Mouse (Mus musculus): ENCODE measurements at regions not wholly inside any gene's neighbourhood (a gene's known extent, or its start where the extent isn't known, plus 50 kb on each side); places are given as distances from the start of the nearest gene placed in this dataset.

GRCm38 (mm10) chr5:46830797-46831618, 973.6 kb upstream of the Lcorl start:
- Histone ChIP-seq H3K4me3 (ENCODE audit: low read depth, low read length) (no peak overlapping the region), H3K4me2 (ENCODE audit: low read depth, low read length, severe bottlenecking) (no peak overlapping the region), H3K27ac (ENCODE audit: low read depth, low read length) (no peak overlapping the region), H3K27me3 (ENCODE audit: control insufficient read depth, insufficient read depth, low read length) (0 out of 2 replicates have a peak, but pooled peaks cover 2% of the 10 kb centered on the region), H3K9me3 (ENCODE audit: control insufficient read depth, low read length) (no peaks in the 10 kb centered on the region), H3K9ac (ENCODE audit: low read length) (no peak overlapping the region), H3K4me1 (replicated peaks; ENCODE audit: control insufficient read depth, insufficient read depth, low read length) (peaks cover 6% of the 10 kb centered on the region; the same call in 1 of the 2 replicates), H3K36me3 (ENCODE audit: control insufficient read depth, insufficient read depth, low read length) (no peaks in the 10 kb centered on the region)
- DNase-seq (ENCODE audit: low spot score) (peak; percentile 46), ATAC-seq (replicated peaks; ENCODE audit: low FRiP score) (peak; percentile 92)
- WGBS = 16% methylated on average over 9 of the region's 9 CpGs

GRCm38 (mm10) chr5:46830114-46830513, 972.7 kb upstream of the Lcorl start:
- 49% methylated on average over 6 of the region's 6 CpGs for WGBS
- Histone ChIP-seq H3K36me3 (ENCODE audit: control insufficient read depth, insufficient read depth, low read length) (no peaks in the 10 kb centered on the region), H3K27me3 (ENCODE audit: control insufficient read depth, insufficient read depth, low read length) (0 out of 2 replicates have a peak, but pooled peaks cover 2% of the 10 kb centered on the region)

GRCm38 (mm10) chr5:46826381-46826780, 969.0 kb upstream of the Lcorl start:
- no peak for ATAC-seq (replicated peaks; ENCODE audit: low FRiP score)
- DNase-seq (ENCODE audit: low spot score) = no peak
- Histone ChIP-seq H3K4me1 (replicated peaks; ENCODE audit: control insufficient read depth, insufficient read depth, low read length) (peaks cover 6% of the 10 kb centered on the region; the same call in 1 of the 2 replicates), H3K4me3 (ENCODE audit: low read depth, low read length) (no peak overlapping the region), H3K9ac (ENCODE audit: low read length) (no peak overlapping the region), H3K27ac (ENCODE audit: low read depth, low read length) (no peak overlapping the region), H3K36me3 (ENCODE audit: control insufficient read depth, insufficient read depth, low read length) (no peaks in the 10 kb centered on the region), H3K27me3 (ENCODE audit: control insufficient read depth, insufficient read depth, low read length) (0 out of 2 replicates have a peak, but pooled peaks cover 2% of the 10 kb centered on the region), H3K4me2 (ENCODE audit: low read depth, low read length, severe bottlenecking) (no peak overlapping the region), H3K9me3 (ENCODE audit: control insufficient read depth, low read length) (no peaks in the 10 kb centered on the region)
- WGBS = 71% methylated on average over 1 of the region's 1 CpGs

More at GRCm38 (mm10) chr5:46830114-46830513, 972.7 kb upstream of the Lcorl start:
- ATAC-seq (replicated peaks; ENCODE audit: low FRiP score) (no peak), DNase-seq (ENCODE audit: low spot score) (no peak)
- Histone ChIP-seq H3K4me1 (replicated peaks; ENCODE audit: control insufficient read depth, insufficient read depth, low read length) (peaks cover 6% of the 10 kb centered on the region; the same call in 1 of the 2 replicates), H3K4me2 (ENCODE audit: low read depth, low read length, severe bottlenecking) (no peak overlapping the region), H3K4me3 (ENCODE audit: low read depth, low read length) (no peak overlapping the region), H3K27ac (ENCODE audit: low read depth, low read length) (no peak overlapping the region), H3K9ac (ENCODE audit: low read length) (no peak overlapping the region), H3K9me3 (ENCODE audit: control insufficient read depth, low read length) (no peaks in the 10 kb centered on the region)

- Histone ChIP-seq H3K27ac (ENCODE audit: low read depth, low read length) (no peak overlapping the region), H3K27me3 (ENCODE audit: control insufficient read depth, insufficient read depth, low read length) (0 out of 2 replicates have a peak, but pooled peaks cover 2% of the 10 kb centered on the region), H3K4me3 (ENCODE audit: low read depth, low read length) (no peak overlapping the region), H3K9me3 (ENCODE audit: control insufficient read depth, low read length) (no peaks in the 10 kb centered on the region), H3K4me1 (replicated peaks; ENCODE audit: control insufficient read depth, insufficient read depth, low read length) (no peaks in the 10 kb centered on the region), H3K36me3 (ENCODE audit: control insufficient read depth, insufficient read depth, low read length) (no peaks in the 10 kb centered on the region), H3K9ac (ENCODE audit: low read length) (no peak overlapping the region), H3K4me2 (ENCODE audit: low read depth, low read length, severe bottlenecking) (no peak overlapping the region)
- DNase-seq (ENCODE audit: low spot score) = no peak
- WGBS = 60% methylated on average over 3 of the region's 3 CpGs
- ATAC-seq (replicated peaks; ENCODE audit: low FRiP score) = no peak
Measured at GRCm38 (mm10) chr5:46824934-46825333, 967.5 kb upstream of the Lcorl start.

- H3K9me3 ChIP-seq (ENCODE audit: control insufficient read depth, low read length) = no peaks in the 10 kb centered on the region
- H3K4me2 ChIP-seq (ENCODE audit: low read depth, low read length, severe bottlenecking) = no peak overlapping the region
- DNase-seq (ENCODE audit: low spot score) (no peak), ATAC-seq (replicated peaks; ENCODE audit: low FRiP score) (no peak)
- H3K36me3 ChIP-seq (ENCODE audit: control insufficient read depth, insufficient read depth, low read length) = no peaks in the 10 kb centered on the region
- no peak overlapping the region for H3K4me3 ChIP-seq (ENCODE audit: low read depth, low read length)
- no peak overlapping the region for H3K9ac ChIP-seq (ENCODE audit: low read length)
- H3K27me3 ChIP-seq (ENCODE audit: control insufficient read depth, insufficient read depth, low read length) = no peaks in the 10 kb centered on the region
- 92% methylated on average over 2 of the region's 2 CpGs for WGBS
- H3K4me1 ChIP-seq (replicated peaks; ENCODE audit: control insufficient read depth, insufficient read depth, low read length) = no peaks in the 10 kb centered on the region; the same call in 1 of the 2 replicates
- H3K27ac ChIP-seq (ENCODE audit: low read depth, low read length) = no peak overlapping the region
Measured at GRCm38 (mm10) chr5:46795102-46795501, 937.7 kb upstream of the Lcorl start.

GRCm38 (mm10) chr5:46794028-46794705, 936.8 kb upstream of the Lcorl start:
- no peaks in the 10 kb centered on the region for H3K27me3 ChIP-seq (ENCODE audit: control insufficient read depth, insufficient read depth, low read length)
- H3K9me3 ChIP-seq (ENCODE audit: control insufficient read depth, low read length) = no peaks in the 10 kb centered on the region
- no peak overlapping the region for H3K4me2 ChIP-seq (ENCODE audit: low read depth, low read length, severe bottlenecking)
- ATAC-seq (replicated peaks; ENCODE audit: low FRiP score) (no peak), DNase-seq (ENCODE audit: low spot score) (no peak)
- no peaks in the 10 kb centered on the region; the same call in 1 of the 2 replicates for H3K4me1 ChIP-seq (replicated peaks; ENCODE audit: control insufficient read depth, insufficient read depth, low read length)
- 88% methylated on average over 7 of the region's 7 CpGs for WGBS
- H3K9ac ChIP-seq (ENCODE audit: low read length) = no peak overlapping the region
- H3K4me3 ChIP-seq (ENCODE audit: low read depth, low read length) = no peak overlapping the region
- H3K27ac ChIP-seq (ENCODE audit: low read depth, low read length) = no peak overlapping the region
- no peaks in the 10 kb centered on the region for H3K36me3 ChIP-seq (ENCODE audit: control insufficient read depth, insufficient read depth, low read length)

GRCm38 (mm10) chr5:46791051-46791450, 933.6 kb upstream of the Lcorl start:
- no peak overlapping the region for H3K4me3 ChIP-seq (ENCODE audit: low read depth, low read length)
- H3K27ac ChIP-seq (ENCODE audit: low read depth, low read length) = peak overlapping the region; percentile 88
- DNase-seq (ENCODE audit: low spot score) (peak; percentile 52), ATAC-seq (replicated peaks; ENCODE audit: low FRiP score) (peak; percentile 81)
- H3K36me3 ChIP-seq (ENCODE audit: control insufficient read depth, insufficient read depth, low read length) = no peaks in the 10 kb centered on the region
- WGBS = 29% methylated on average over 3 of the region's 3 CpGs
- no peaks in the 10 kb centered on the region; the same call in 1 of the 2 replicates for H3K4me1 ChIP-seq (replicated peaks; ENCODE audit: control insufficient read depth, insufficient read depth, low read length)
- no peaks in the 10 kb centered on the region for H3K27me3 ChIP-seq (ENCODE audit: control insufficient read depth, insufficient read depth, low read length)
- H3K4me2 ChIP-seq (ENCODE audit: low read depth, low read length, severe bottlenecking) = no peak overlapping the region
- H3K9ac ChIP-seq (ENCODE audit: low read length) = no peak overlapping the region; the same call in 1 of the 2 replicates
- H3K9me3 ChIP-seq (ENCODE audit: control insufficient read depth, low read length) = no peaks in the 10 kb centered on the region

GRCm38 (mm10) chr5:46790536-46790935, 933.1 kb upstream of the Lcorl start:
- Histone ChIP-seq H3K4me1 (replicated peaks; ENCODE audit: control insufficient read depth, insufficient read depth, low read length) (no peaks in the 10 kb centered on the region; the same call in 1 of the 2 replicates), H3K36me3 (ENCODE audit: control insufficient read depth, insufficient read depth, low read length) (no peaks in the 10 kb centered on the region), H3K4me3 (ENCODE audit: low read depth, low read length) (no peak overlapping the region), H3K27me3 (ENCODE audit: control insufficient read depth, insufficient read depth, low read length) (no peaks in the 10 kb centered on the region), H3K27ac (ENCODE audit: low read depth, low read length) (peak overlapping the region; percentile 41; the same call in 1 of the 2 replicates), H3K4me2 (ENCODE audit: low read depth, low read length, severe bottlenecking) (no peak overlapping the region), H3K9ac (ENCODE audit: low read length) (no peak overlapping the region), H3K9me3 (ENCODE audit: control insufficient read depth, low read length) (no peaks in the 10 kb centered on the region)
- DNase-seq (ENCODE audit: low spot score) (peak; percentile 60), ATAC-seq (replicated peaks; ENCODE audit: low FRiP score) (peak; percentile 92)
- 12% methylated on average over 3 of the region's 3 CpGs for WGBS
